Mouse (Mus musculus): ENCODE data around the gene Cdc37. TPM values are rescaled to one million over a fixed set of nuclear protein-coding genes. Genes with fewer than 3 reads are reported as not detected.

Cdc37 gene
- polyA plus RNA-seq, 1 experiment from 2014 or later, result 424 TPM

DNA sequence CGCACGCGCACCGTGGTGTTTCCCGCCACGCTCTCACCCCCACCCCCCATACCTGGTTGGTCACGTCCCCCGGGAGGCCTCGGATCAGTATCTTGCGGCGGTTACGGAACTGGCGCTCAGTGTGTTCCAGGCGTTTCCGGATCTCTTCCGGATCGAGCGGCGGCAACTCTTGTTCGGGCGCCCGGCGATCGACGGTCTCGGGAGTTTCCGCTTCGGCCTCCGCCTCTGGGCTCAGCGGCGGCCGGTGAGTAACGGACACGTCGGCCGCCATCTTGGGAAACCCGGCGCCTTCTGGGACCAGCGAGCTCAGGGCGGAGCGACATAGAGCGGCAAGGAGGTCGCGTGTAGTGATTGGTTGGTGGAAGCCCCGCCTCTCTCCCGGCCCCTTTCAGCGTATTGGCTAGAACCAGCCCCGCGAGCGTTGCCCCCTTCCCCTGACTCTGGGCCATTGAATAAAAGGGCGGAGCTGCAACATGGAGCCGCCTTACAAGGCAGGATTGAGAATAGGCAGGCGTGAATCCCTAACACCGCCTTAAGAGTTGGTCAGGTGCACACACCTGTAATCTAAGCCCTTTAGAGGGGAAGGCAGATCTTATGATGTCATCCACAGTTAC lies 58.0 kb downstream of the Cdc37 start, which contains the start of the genes Gm38431 and Raver1:
TSS of gene Gm38431 (minus strand) at position 291 of the 614 bp plus-strand sequence.
TSS of gene Raver1 (minus strand) at position 302 of the 614 bp plus-strand sequence.
- DNase-seq (ENCODE audit: low spot score), result peak; percentile 97
- Histone ChIP-seq H3K27ac (replicated peaks; ENCODE audit: low read depth, low read length) (peak within 1 kb of the TSS; percentile 84), H3K27me3 (ENCODE audit: control insufficient read depth, insufficient read depth, low read length) (no peaks in the 10 kb centered on the region), H3K9me3 (ENCODE audit: control insufficient read depth, low read length) (no peaks in the 10 kb centered on the region), H3K36me3 (ENCODE audit: control insufficient read depth, insufficient read depth, low read length) (peaks cover 28% of the 10 kb centered on the region), H3K9ac (ENCODE audit: low read length) (peak within 1 kb of the TSS; percentile 87), H3K4me3 (ENCODE audit: low read depth, low read length) (peak within 1 kb of the TSS; percentile 68), H3K4me2 (ENCODE audit: low read depth, severe bottlenecking) (peak within 1 kb of the TSS; percentile 78), H3K4me1 (ENCODE audit: control insufficient read depth, insufficient read depth, low read length) (peaks cover 7% of the 10 kb centered on the region)
- under 1% methylated on average over 54 of the region's 54 CpGs for WGBS
- peak; percentile 99 for ATAC-seq (ENCODE audit: insufficient number of reproducible peaks, low FRiP score, low TSS enrichment, low read depth)

GRCm38 (mm10) chr9:21090972-21091706 lies 58.6 kb downstream of the Cdc37 start:
- H3K4me3 ChIP-seq (ENCODE audit: low read depth, low read length), result peak overlapping the region; percentile 68
- H3K9me3 ChIP-seq (ENCODE audit: control insufficient read depth, low read length), result no peaks in the 10 kb centered on the region
- 5% methylated on average over 24 of the region's 24 CpGs for WGBS
- H3K4me2 ChIP-seq (ENCODE audit: low read depth, severe bottlenecking), result peak overlapping the region; percentile 78
- no peak for DNase-seq (ENCODE audit: low spot score)
- peaks cover 30% of the 10 kb centered on the region for H3K36me3 ChIP-seq (ENCODE audit: control insufficient read depth, insufficient read depth, low read length)
- H3K27ac ChIP-seq (replicated peaks; ENCODE audit: low read depth, low read length), result peak overlapping the region; percentile 84
- peak; percentile 11; the same call in 1 of the 2 replicates for ATAC-seq (ENCODE audit: insufficient number of reproducible peaks, low FRiP score, low TSS enrichment, low read depth)
- no peaks in the 10 kb centered on the region for H3K27me3 ChIP-seq (ENCODE audit: control insufficient read depth, insufficient read depth, low read length)
- peak overlapping the region; percentile 87 for H3K9ac ChIP-seq (ENCODE audit: low read length)
- H3K4me1 ChIP-seq (ENCODE audit: control insufficient read depth, insufficient read depth, low read length), result peaks cover 7% of the 10 kb centered on the region

DNA sequence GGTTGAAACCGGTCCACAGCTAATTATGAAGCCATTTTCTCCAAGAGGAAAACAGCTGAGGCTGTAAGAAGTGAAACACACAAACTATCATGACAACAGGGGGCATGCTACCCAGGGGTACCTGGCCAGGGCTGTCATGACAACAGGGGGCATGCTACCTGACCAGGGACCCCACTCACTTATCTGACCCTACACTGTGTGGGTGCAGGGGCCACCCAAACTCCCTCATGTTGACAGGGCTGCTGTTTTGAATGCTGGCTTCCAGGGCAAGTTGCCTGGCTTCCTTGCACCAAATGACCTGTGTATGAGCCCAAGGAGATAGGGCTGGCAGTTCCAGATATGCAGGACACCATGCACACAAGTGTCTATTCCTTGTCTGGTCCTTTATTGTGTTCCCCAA lies 59.2 kb downstream of the Cdc37 start:
- Histone ChIP-seq H3K9me3 (ENCODE audit: control insufficient read depth, low read length) (no peaks in the 10 kb centered on the region), H3K9ac (ENCODE audit: low read length) (peak overlapping the region; percentile 87; the same call in 1 of the 2 replicates), H3K4me2 (ENCODE audit: low read depth, severe bottlenecking) (peak overlapping the region; percentile 78), H3K27ac (replicated peaks; ENCODE audit: low read depth, low read length) (no peak overlapping the region), H3K36me3 (ENCODE audit: control insufficient read depth, insufficient read depth, low read length) (peaks cover 35% of the 10 kb centered on the region), H3K27me3 (ENCODE audit: control insufficient read depth, insufficient read depth, low read length) (no peaks in the 10 kb centered on the region), H3K4me1 (ENCODE audit: control insufficient read depth, insufficient read depth, low read length) (peaks cover 7% of the 10 kb centered on the region), H3K4me3 (ENCODE audit: low read depth, low read length) (peak overlapping the region; percentile 68)
- WGBS, result 95% methylated on average over 1 of the region's 1 CpGs
- ATAC-seq (ENCODE audit: insufficient number of reproducible peaks, low FRiP score, low TSS enrichment, low read depth) (no peak), DNase-seq (ENCODE audit: low spot score) (no peak)

- no peaks in the 10 kb centered on the region for H3K9me3 ChIP-seq (ENCODE audit: control insufficient read depth, low read length)
- peaks cover 63% of the 10 kb centered on the region for H3K36me3 ChIP-seq (ENCODE audit: control insufficient read depth, insufficient read depth, low read length)
- no peak overlapping the region for H3K27ac ChIP-seq (replicated peaks; ENCODE audit: low read depth, low read length)
- ATAC-seq (ENCODE audit: insufficient number of reproducible peaks, low FRiP score, low TSS enrichment, low read depth), result no peak
- no peak overlapping the region for H3K9ac ChIP-seq (ENCODE audit: low read length)
- no peaks in the 10 kb centered on the region for H3K4me1 ChIP-seq (ENCODE audit: control insufficient read depth, insufficient read depth, low read length)
- no peaks in the 10 kb centered on the region for H3K27me3 ChIP-seq (ENCODE audit: control insufficient read depth, insufficient read depth, low read length)
- 95% methylated on average over 3 of the region's 3 CpGs for WGBS
- no peak overlapping the region for H3K4me2 ChIP-seq (ENCODE audit: low read depth, severe bottlenecking)
- H3K4me3 ChIP-seq (ENCODE audit: low read depth, low read length), result no peak overlapping the region
- no peak for DNase-seq (ENCODE audit: low spot score)
These were observed 66.5 kb downstream of the Cdc37 start for GRCm38 (mm10) chr9:21083324-21083723.

Other genes with a start within 250 kb of the Cdc37 start
- gene Dnmt1, start 190.1 kb downstream of the Cdc37 start, polyA plus RNA-seq (2014; fragmentation: Nextera tagmentation; extraction: Ambion mirVana), result 95.7 and 95.8 TPM in 2 replicates
- 46.5 and 52.8 TPM in 2 replicates for gene S1pr2, start 173.2 kb downstream of the Cdc37 start, polyA plus RNA-seq (2014; fragmentation: Nextera tagmentation; extraction: Ambion mirVana)
- 163 and 169 TPM in 2 replicates for gene Mrpl4, start 147.2 kb downstream of the Cdc37 start, polyA plus RNA-seq (2014; fragmentation: Nextera tagmentation; extraction: Ambion mirVana)
- gene Icam1, start 134.0 kb downstream of the Cdc37 start, polyA plus RNA-seq (2014; fragmentation: Nextera tagmentation; extraction: Ambion mirVana), result 5.5 and 8.3 TPM in 2 replicates
- 3.6 and 5.3 TPM in 2 replicates for gene Icam4, start 120.6 kb downstream of the Cdc37 start, polyA plus RNA-seq (2014; fragmentation: Nextera tagmentation; extraction: Ambion mirVana)
- not detected in 2 replicates for gene Icam5, start 117.9 kb downstream of the Cdc37 start, polyA plus RNA-seq (2014; fragmentation: Nextera tagmentation; extraction: Ambion mirVana)
- gene Zglp1, start 82.9 kb downstream of the Cdc37 start, polyA plus RNA-seq (2014; fragmentation: Nextera tagmentation; extraction: Ambion mirVana), result 1.4 and 2.4 TPM in 2 replicates
- 0.27 and 0.52 TPM in 2 replicates for gene Gm49373, start 76.9 kb downstream of the Cdc37 start, polyA plus RNA-seq (2014; fragmentation: Nextera tagmentation; extraction: Ambion mirVana)
- gene Fdx1l, start 76.4 kb downstream of the Cdc37 start, polyA plus RNA-seq (2014; fragmentation: Nextera tagmentation; extraction: Ambion mirVana), result 57.5 and 60.1 TPM in 2 replicates
- 4.1 TPM in 2 replicates for gene Gm38431, start 58.0 kb downstream of the Cdc37 start, polyA plus RNA-seq (2014; fragmentation: Nextera tagmentation; extraction: Ambion mirVana)
- 99.1 and 104 TPM in 2 replicates for gene Raver1, start 58.0 kb downstream of the Cdc37 start, polyA plus RNA-seq (2014; fragmentation: Nextera tagmentation; extraction: Ambion mirVana)
- gene Tyk2, start 18.7 kb downstream of the Cdc37 start, polyA plus RNA-seq (2014; fragmentation: Nextera tagmentation; extraction: Ambion mirVana), result 8.1 and 9.7 TPM in 2 replicates
- gene Pde4a, start 15.7 kb upstream of the Cdc37 start, polyA plus RNA-seq (2014; fragmentation: Nextera tagmentation; extraction: Ambion mirVana), result 3.3 and 5.3 TPM in 2 replicates
- 31.1 and 35.2 TPM in 2 replicates for gene Keap1, start 89.4 kb upstream of the Cdc37 start, polyA plus RNA-seq (2014; fragmentation: Nextera tagmentation; extraction: Ambion mirVana)
- gene S1pr5, start 98.5 kb upstream of the Cdc37 start, polyA plus RNA-seq (2014; fragmentation: Nextera tagmentation; extraction: Ambion mirVana), result 0.38 and 0.39 TPM in 2 replicates
- gene Atg4d, start 115.3 kb upstream of the Cdc37 start, polyA plus RNA-seq (2014; fragmentation: Nextera tagmentation; extraction: Ambion mirVana), result 29.5 and 31.9 TPM in 2 replicates
- gene Kri1, start 138.0 kb upstream of the Cdc37 start, polyA plus RNA-seq (2014; fragmentation: Nextera tagmentation; extraction: Ambion mirVana), result 14.1 and 16.2 TPM in 2 replicates
- gene Cdkn2d, start 141.4 kb upstream of the Cdc37 start, polyA plus RNA-seq (2014; fragmentation: Nextera tagmentation; extraction: Ambion mirVana), result 40.6 and 42.7 TPM in 2 replicates
- gene Ap1m2, start 162.4 kb upstream of the Cdc37 start, polyA plus RNA-seq (2014; fragmentation: Nextera tagmentation; extraction: Ambion mirVana), result 8.0 and 8.2 TPM in 2 replicates
- gene Slc44a2, start 170.7 kb upstream of the Cdc37 start, polyA plus RNA-seq (2014; fragmentation: Nextera tagmentation; extraction: Ambion mirVana), result 79.9 and 84.5 TPM in 2 replicates
- gene Ilf3, start 217.9 kb upstream of the Cdc37 start, polyA plus RNA-seq (2014; fragmentation: Nextera tagmentation; extraction: Ambion mirVana), result 268 and 285 TPM in 2 replicates